Mouse (Mus musculus) heart, postnatal 0 days (tissue): ENCODE measurements at regions not wholly inside any gene's neighbourhood (a gene's known extent, or its start where the extent isn't known, plus 50 kb on each side); places are given as distances from the start of the nearest gene placed in this dataset.

Experiments
- CTCF ChIP-seq: IDR thresholded peaks from 2 replicates; pipeline ENCODE4 v1.5.1; 2016; ENCODE audit warnings: antibody characterized with exemption, control low read depth, low read depth
- EP300 ChIP-seq: IDR thresholded peaks from 2 replicates; pipeline ENCODE4 v1.6.1; 2016; ENCODE audit warnings: antibody characterized with exemption, low read depth

- TF ChIP-seq CTCF (no peak), EP300 (no peak)
Observed at GRCm38 (mm10) chr8:102474192-102474591, 311.2 kb downstream of the Cdh11 start.
